In the genomic region with DNA sequence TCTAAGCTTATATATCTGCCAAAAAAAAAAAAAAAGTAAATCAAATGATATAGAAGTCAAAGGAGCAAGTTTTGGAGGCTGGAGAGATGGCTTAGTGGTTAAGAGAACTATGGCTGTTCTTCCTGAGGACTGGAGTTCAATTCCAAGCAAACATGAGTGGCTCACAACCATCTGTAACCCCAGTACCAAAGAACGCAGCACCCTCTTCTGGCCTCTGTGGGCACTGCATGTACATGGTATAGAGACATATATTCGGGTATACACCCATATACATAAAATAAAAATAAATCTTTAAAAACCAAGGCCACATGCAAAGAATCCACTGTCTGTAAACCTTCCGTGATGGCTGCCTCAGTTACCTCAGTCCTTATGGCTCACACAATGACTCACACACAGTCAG, we compare ENCODE assay signal across 9 mouse cellular contexts. TPM values are rescaled to one million over a fixed set of nuclear protein-coding genes. Genes with fewer than 3 reads are reported as not detected.
DNase-seq lines count a peak whose midpoint lies in the region; ATAC-seq and TF ChIP-seq lines count a peak whose summit lies in the region.
"Had no signal": no experiment of that assay in that cellular context is flagged by ENCODE, and none has a peak within 500 bp of the region (broad histone marks: within the 10 kb centered on the region; RNA-seq: fewer than 3 reads in every experiment).

No protein-coding gene starts in this region.

- no peak overlapping the region for H3K27ac ChIP-seq in embryonic facial prominence, embryonic 11.5 days (replicated peaks; ENCODE audit: low read depth, low read length)
- no peak overlapping the region for H3K27ac ChIP-seq in embryonic facial prominence, embryonic 10.5 days (replicated peaks)
- H3K27ac ChIP-seq in midbrain, postnatal 0 days (ENCODE audit: low read depth, low read length) = no peak overlapping the region
- H3K27ac ChIP-seq in midbrain, embryonic 16.5 days (ENCODE audit: low read length) = no peak overlapping the region
- no peak overlapping the region for H3K27ac ChIP-seq in bone marrow, adult 2 months (ENCODE audit: control insufficient read depth, insufficient read depth, low read depth, low read length, poor library complexity)

- peaks cover 26% of the 10 kb centered on the region for H3K36me3 ChIP-seq in embryonic facial prominence, embryonic 11.5 days (replicated peaks; ENCODE audit: control insufficient read depth, insufficient read depth, low read depth, low read length)
- peaks cover 99% of the 10 kb centered on the region for H3K36me3 ChIP-seq in embryonic facial prominence, embryonic 10.5 days (replicated peaks)
- peaks cover 82% of the 10 kb centered on the region for H3K36me3 ChIP-seq in midbrain, postnatal 0 days (ENCODE audit: insufficient read depth, low read length)
- H3K36me3 ChIP-seq in midbrain, embryonic 16.5 days (ENCODE audit: control insufficient read depth, insufficient read depth, low read length) = peaks cover 59% of the 10 kb centered on the region

- no peaks in the 10 kb centered on the region for H3K27me3 ChIP-seq in embryonic facial prominence, embryonic 11.5 days (ENCODE audit: control insufficient read depth, insufficient read depth, low read length)
- no peaks in the 10 kb centered on the region for H3K27me3 ChIP-seq in embryonic facial prominence, embryonic 10.5 days (replicated peaks; ENCODE audit: low read depth, poor library complexity, severe bottlenecking)
- no peaks in the 10 kb centered on the region for H3K27me3 ChIP-seq in midbrain, postnatal 0 days (ENCODE audit: insufficient read depth, low read length)
- no peaks in the 10 kb centered on the region for H3K27me3 ChIP-seq in midbrain, embryonic 16.5 days (ENCODE audit: control insufficient read depth, insufficient read depth, low read depth, low read length)

- TF ChIP-seq POLR2A in bone marrow, adult 2 months (IDR thresholded peaks at IDR 0.05; ENCODE audit: borderline replicate concordance, control insufficient read depth, low read depth, low read length) = no peak

- TF ChIP-seq CTCF in midbrain, postnatal 0 days (IDR thresholded peaks at IDR 0.05) = peak; percentile 55
- TF ChIP-seq CTCF in bone marrow, adult 2 months (IDR thresholded peaks at IDR 0.05; ENCODE audit: control insufficient read depth, insufficient read depth, low read length) = peak; percentile 45

- no peak overlapping the region for H3K4me2 ChIP-seq in embryonic facial prominence, embryonic 11.5 days (ENCODE audit: low read depth, low read length)
- H3K4me2 ChIP-seq in midbrain, postnatal 0 days (ENCODE audit: low read depth, low read length, poor library complexity, severe bottlenecking) = no peak overlapping the region
- no peak overlapping the region for H3K4me2 ChIP-seq in midbrain, embryonic 16.5 days (ENCODE audit: low read length)

- no peak overlapping the region for H3K9ac ChIP-seq in embryonic facial prominence, embryonic 11.5 days (replicated peaks; ENCODE audit: low read length)
- no peak overlapping the region for H3K9ac ChIP-seq in midbrain, postnatal 0 days (replicated peaks; ENCODE audit: low read length, poor library complexity, severe bottlenecking)
- no peak overlapping the region for H3K9ac ChIP-seq in midbrain, embryonic 16.5 days (ENCODE audit: low read depth, low read length)

- no peak for ATAC-seq in embryonic facial prominence, embryonic 11.5 days (replicated peaks; ENCODE audit: insufficient number of reproducible peaks, low FRiP score, low TSS enrichment, low read depth)
- no peak for ATAC-seq in midbrain, postnatal 0 days (ENCODE audit: low FRiP score)
- ATAC-seq in midbrain, embryonic 16.5 days = no peak

- 91% methylated on average over 3 of the region's 3 CpGs for WGBS in embryonic facial prominence, embryonic 11.5 days
- 95% methylated on average over 3 of the region's 3 CpGs for WGBS in embryonic facial prominence, embryonic 10.5 days
- WGBS in midbrain, postnatal 0 days = over 99% methylated on average over 3 of the region's 3 CpGs
- WGBS in midbrain, embryonic 16.5 days = 92% methylated on average over 3 of the region's 3 CpGs
- WGBS in bone marrow, adult 2 months = 88% methylated on average over 3 of the region's 3 CpGs

- no peak overlapping the region for H3K4me3 ChIP-seq in embryonic facial prominence, embryonic 11.5 days (ENCODE audit: low read depth, low read length)
- no peak overlapping the region for H3K4me3 ChIP-seq in embryonic facial prominence, embryonic 10.5 days
- no peak overlapping the region for H3K4me3 ChIP-seq in midbrain, postnatal 0 days (ENCODE audit: low read depth, low read length)
- H3K4me3 ChIP-seq in midbrain, embryonic 16.5 days (ENCODE audit: low read depth, low read length) = no peak overlapping the region
- H3K4me3 ChIP-seq in bone marrow, adult 2 months (replicated peaks; ENCODE audit: control insufficient read depth, low read depth, low read length) = no peak overlapping the region

- H3K9me3 ChIP-seq in embryonic facial prominence, embryonic 11.5 days (replicated peaks; ENCODE audit: control insufficient read depth, low read length) = no peaks in the 10 kb centered on the region
- no peaks in the 10 kb centered on the region for H3K9me3 ChIP-seq in embryonic facial prominence, embryonic 10.5 days
- H3K9me3 ChIP-seq in midbrain, postnatal 0 days (ENCODE audit: low read length) = no peaks in the 10 kb centered on the region
- H3K9me3 ChIP-seq in midbrain, embryonic 16.5 days (replicated peaks; ENCODE audit: control insufficient read depth, low read length, poor library complexity, severe bottlenecking) = no peaks in the 10 kb centered on the region

- no peaks in the 10 kb centered on the region for H3K4me1 ChIP-seq in embryonic facial prominence, embryonic 11.5 days (ENCODE audit: control insufficient read depth, insufficient read depth, low read length)
- H3K4me1 ChIP-seq in embryonic facial prominence, embryonic 10.5 days = no peaks in the 10 kb centered on the region
- no peaks in the 10 kb centered on the region for H3K4me1 ChIP-seq in midbrain, postnatal 0 days (ENCODE audit: insufficient read depth, low read length)
- no peaks in the 10 kb centered on the region for H3K4me1 ChIP-seq in midbrain, embryonic 16.5 days (ENCODE audit: control insufficient read depth, insufficient read depth, low read length)
- H3K4me1 ChIP-seq in bone marrow, adult 2 months (ENCODE audit: control insufficient read depth, insufficient read depth, low read length) = no peaks in the 10 kb centered on the region; the same call in 1 of the 2 replicates

- DNase-seq in embryonic facial prominence, embryonic 11.5 days (ENCODE audit: low spot score) = peak; percentile 45
- DNase-seq in embryonic facial prominence, embryonic 10.5 days (ENCODE audit: low spot score) = no peak
- DNase-seq in midbrain, postnatal 0 days (ENCODE audit: low spot score) = no peak
- DNase-seq in spleen, postnatal 4 days (ENCODE audit: low spot score in 2 of 2) = peak; percentile 50 to 81
- no peak for DNase-seq in ovary, adult 18-20 months (ENCODE audit: low spot score)
- DNase-seq in heart, adult 11 months = no peak
- DNase-seq: kidney, adult 11 months had no signal

RNA-seq across cellular contexts. Expression of gene Usp36, which starts 20.2 kb away (rescaled TPM):
- 8.1 and 10.4 TPM in 2 replicates for polyA plus RNA-seq in embryonic facial prominence, embryonic 11.5 days (2014; fragmentation: Nextera tagmentation; extraction: Ambion mirVana)
- polyA plus RNA-seq in embryonic facial prominence, embryonic 10.5 days (2016; fragmentation: Nextera tagmentation; extraction: Ambion mirVana) = 24.1 and 24.2 TPM in 2 replicates
- 13.7 and 20.4 TPM in 2 replicates for total RNA-seq in midbrain, postnatal 0 days (2014; rRNA removed)
- polyA plus RNA-seq in midbrain, postnatal 0 days (2015; fragmentation: Nextera tagmentation; extraction: Ambion mirVana) = 10.6 and 13.1 TPM in 2 replicates
- 17.7 and 18.8 TPM in 2 replicates for polyA plus RNA-seq in midbrain, embryonic 16.5 days (2015; fragmentation: Nextera tagmentation; extraction: Ambion mirVana)
- polyA plus RNA-seq in bone marrow, adult 2 months (2011; ENCODE audit: insufficient read depth, insufficient read length, low replicate concordance, missing spikeins) = 10.2 and 18.5 TPM in 2 replicates

RNA-seq across cellular contexts. Expression of gene Cyth1, which starts 21.4 kb away (rescaled TPM):
- polyA plus RNA-seq in embryonic facial prominence, embryonic 11.5 days (2014; fragmentation: Nextera tagmentation; extraction: Ambion mirVana) = 10.3 and 11.4 TPM in 2 replicates
- 15.5 and 15.8 TPM in 2 replicates for polyA plus RNA-seq in embryonic facial prominence, embryonic 10.5 days (2016; fragmentation: Nextera tagmentation; extraction: Ambion mirVana)
- total RNA-seq in midbrain, postnatal 0 days (2014; rRNA removed) = 40.2 and 54.1 TPM in 2 replicates
- polyA plus RNA-seq in midbrain, postnatal 0 days (2015; fragmentation: Nextera tagmentation; extraction: Ambion mirVana) = 20.0 and 21.6 TPM in 2 replicates
- polyA plus RNA-seq in midbrain, embryonic 16.5 days (2015; fragmentation: Nextera tagmentation; extraction: Ambion mirVana) = 25.1 and 26.7 TPM in 2 replicates
- polyA plus RNA-seq in bone marrow, adult 2 months (2011; ENCODE audit: insufficient read depth, insufficient read length, low replicate concordance, missing spikeins) = 19.2 and 28.3 TPM in 2 replicates

Comparison
In these comparisons a context has a peak if more than half of its experiments do, and no peak if none do; other contexts are left out.
1. DNase-seq: peak in embryonic facial prominence, embryonic 11.5 days (single experiment) and spleen, postnatal 4 days (2 of 2); none in embryonic facial prominence, embryonic 10.5 days (single experiment), midbrain, postnatal 0 days (single experiment), ovary, adult 18-20 months (single experiment) and heart, adult 11 months (single experiment).